In the genomic region with DNA sequence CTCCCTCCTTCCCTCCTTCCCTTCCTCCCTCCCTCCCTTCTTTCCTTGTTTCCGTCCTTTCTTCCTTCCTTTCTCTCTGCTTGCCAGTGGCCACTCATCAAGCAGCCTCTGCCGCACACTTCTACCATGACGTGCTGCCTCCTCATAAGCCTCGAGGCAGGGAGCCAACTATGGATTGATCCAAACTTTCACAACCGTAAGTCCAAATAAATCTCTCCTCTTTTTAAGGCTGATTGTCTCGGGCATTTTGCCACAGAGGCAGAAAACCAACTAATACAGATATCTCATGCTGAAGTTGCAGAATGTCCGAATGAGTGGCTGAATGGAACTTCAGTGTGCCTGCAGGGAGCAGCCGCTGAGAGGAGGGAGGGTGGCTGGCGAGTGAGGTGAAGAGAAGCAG, we compare ENCODE assay signal across 23 mouse cellular contexts.
DNase-seq lines count a peak whose midpoint lies in the region; ATAC-seq and TF ChIP-seq lines count a peak whose summit lies in the region.
"Had no signal": no experiment of that assay in that cellular context is flagged by ENCODE, and none has a peak within 500 bp of the region (broad histone marks: within the 10 kb centered on the region; RNA-seq: fewer than 3 reads in every experiment).

No protein-coding gene starts in this region.

- 24% methylated on average over 9 of the region's 9 CpGs for WGBS in liver, adult 2 months
- WGBS in liver, embryonic 12.5 days (ENCODE audit: insufficient replicate concordance), result 75% methylated on average over 9 of the region's 9 CpGs
- WGBS in midbrain, embryonic 11.5 days, result 92% methylated on average over 9 of the region's 9 CpGs
- WGBS in midbrain, postnatal 0 days, result 76% methylated on average over 9 of the region's 9 CpGs

- no peak for TF ChIP-seq POLR2A in liver, adult 2 months (IDR thresholded peaks at IDR 0.05; ENCODE audit: extremely low read depth, insufficient read depth, low read length)

- no peaks in the 10 kb centered on the region for H3K9me3 ChIP-seq in liver, embryonic 12.5 days (replicated peaks)
- no peaks in the 10 kb centered on the region for H3K9me3 ChIP-seq in midbrain, embryonic 11.5 days (ENCODE audit: control insufficient read depth, low read length)
- H3K9me3 ChIP-seq in midbrain, postnatal 0 days (ENCODE audit: low read length), result no peaks in the 10 kb centered on the region
- H3K9me3 ChIP-seq: forebrain, embryonic 10.5 days; forebrain, embryonic 13.5 days; hindbrain, embryonic 12.5 days; hindbrain, embryonic 15.5 days had no signal

- no peaks in the 10 kb centered on the region for H3K27me3 ChIP-seq in liver, adult 2 months (ENCODE audit: control insufficient read depth, insufficient read depth, low read length)
- H3K27me3 ChIP-seq in liver, embryonic 12.5 days (replicated peaks), result no peaks in the 10 kb centered on the region
- no peaks in the 10 kb centered on the region for H3K27me3 ChIP-seq in midbrain, embryonic 11.5 days (ENCODE audit: control insufficient read depth, insufficient read depth, low read length)
- H3K27me3 ChIP-seq in midbrain, postnatal 0 days (ENCODE audit: insufficient read depth, low read length), result no peaks in the 10 kb centered on the region
- H3K27me3 ChIP-seq: forebrain, embryonic 13.5 days; hindbrain, embryonic 12.5 days; hindbrain, embryonic 15.5 days; Patski had no signal

- no peak overlapping the region for H3K9ac ChIP-seq in liver, adult 2 months (ENCODE audit: low read depth, low read length)
- no peak overlapping the region for H3K9ac ChIP-seq in liver, embryonic 12.5 days
- H3K9ac ChIP-seq in midbrain, embryonic 11.5 days (ENCODE audit: low read length), result no peak overlapping the region
- no peak overlapping the region for H3K9ac ChIP-seq in midbrain, postnatal 0 days (replicated peaks; ENCODE audit: low read length, poor library complexity, severe bottlenecking)
- H3K9ac ChIP-seq: forebrain, embryonic 13.5 days; hindbrain, embryonic 12.5 days; hindbrain, embryonic 15.5 days had no signal

- ATAC-seq in liver, embryonic 12.5 days, result no peak
- ATAC-seq in midbrain, embryonic 11.5 days (ENCODE audit: low FRiP score), result no peak
- no peak for ATAC-seq in midbrain, postnatal 0 days (ENCODE audit: low FRiP score)
- ATAC-seq: forebrain, embryonic 13.5 days; forebrain, embryonic 16.5 days; Patski had no signal

- H3K36me3 ChIP-seq in liver, adult 2 months (ENCODE audit: control insufficient read depth, insufficient read depth, low read length), result no peaks in the 10 kb centered on the region
- no peaks in the 10 kb centered on the region for H3K36me3 ChIP-seq in liver, embryonic 12.5 days
- H3K36me3 ChIP-seq in midbrain, embryonic 11.5 days (ENCODE audit: control insufficient read depth, insufficient read depth, low read length), result no peaks in the 10 kb centered on the region
- no peaks in the 10 kb centered on the region for H3K36me3 ChIP-seq in midbrain, postnatal 0 days (ENCODE audit: insufficient read depth, low read length)
- H3K36me3 ChIP-seq: forebrain, embryonic 10.5 days; hindbrain, embryonic 12.5 days; hindbrain, embryonic 15.5 days had no signal

- no peaks in the 10 kb centered on the region for H3K79me2 ChIP-seq in liver, adult 2 months (ENCODE audit: control insufficient read depth, insufficient read depth, low read length)

- TF ChIP-seq CTCF in liver, adult 2 months (IDR thresholded peaks at IDR 0.05; ENCODE audit: low read depth, low read length), result no peak
- no peak for TF ChIP-seq CTCF in midbrain, postnatal 0 days (IDR thresholded peaks at IDR 0.05)

- DNase-seq in gastrocnemius, adult 18-20 months (ENCODE audit: low spot score), result peak; percentile 33
- no peak for DNase-seq in gastrocnemius, postnatal 25 days
- peak; percentile 94 for DNase-seq in liver, adult 2 months (ENCODE audit: extremely low read depth, low read depth, low spot score)
- peak; percentile 10 for DNase-seq in midbrain, embryonic 11.5 days (ENCODE audit: low spot score, missing footprints)
- DNase-seq in midbrain, postnatal 0 days (ENCODE audit: low spot score), result no peak
- peak; percentile 59 for DNase-seq in skeletal muscle tissue, adult 2 months (ENCODE audit: low read depth, low spot score)
- no peak for DNase-seq in adrenal gland, postnatal 14 days
- DNase-seq: adrenal gland, adult 2 months; adrenal gland, postnatal 25 days; cerebellum, adult 11-12 months; cerebellum, adult 8-10 months; cerebellum, postnatal 36 days; embryo, embryonic 11 days; gastrocnemius, adult 2 months; heart, adult 11 months had no signal

- no peak overlapping the region for H3K27ac ChIP-seq in liver, adult 2 months (replicated peaks; ENCODE audit: insufficient read depth, low read depth, low read length)
- H3K27ac ChIP-seq in liver, embryonic 12.5 days, result no peak overlapping the region
- no peak overlapping the region for H3K27ac ChIP-seq in midbrain, embryonic 11.5 days (ENCODE audit: low read depth, low read length)
- H3K27ac ChIP-seq in midbrain, postnatal 0 days (ENCODE audit: low read depth, low read length), result no peak overlapping the region
- H3K27ac ChIP-seq: forebrain, embryonic 10.5 days; forebrain, embryonic 13.5 days; gastrocnemius, adult 2 months; hindbrain, embryonic 12.5 days; hindbrain, embryonic 15.5 days had no signal

- H3K4me1 ChIP-seq in liver, adult 2 months (ENCODE audit: control insufficient read depth, insufficient read depth, low read length), result no peaks in the 10 kb centered on the region
- H3K4me1 ChIP-seq in liver, embryonic 12.5 days, result no peaks in the 10 kb centered on the region
- H3K4me1 ChIP-seq in midbrain, embryonic 11.5 days (ENCODE audit: control insufficient read depth, insufficient read depth, low read length), result no peaks in the 10 kb centered on the region
- no peaks in the 10 kb centered on the region for H3K4me1 ChIP-seq in midbrain, postnatal 0 days (ENCODE audit: insufficient read depth, low read length)
- H3K4me1 ChIP-seq: forebrain, embryonic 13.5 days; hindbrain, embryonic 15.5 days had no signal

- no peak overlapping the region for H3K4me3 ChIP-seq in liver, adult 2 months (ENCODE audit: insufficient read depth, low read depth, low read length)
- no peak overlapping the region for H3K4me3 ChIP-seq in liver, embryonic 12.5 days
- no peak overlapping the region for H3K4me3 ChIP-seq in midbrain, embryonic 11.5 days (ENCODE audit: low read depth, low read length)
- no peak overlapping the region for H3K4me3 ChIP-seq in midbrain, postnatal 0 days (ENCODE audit: low read depth, low read length)
- H3K4me3 ChIP-seq: forebrain, embryonic 10.5 days; forebrain, embryonic 13.5 days; gastrocnemius, adult 2 months; hindbrain, embryonic 12.5 days; hindbrain, embryonic 15.5 days had no signal

- no peak overlapping the region for H3K4me2 ChIP-seq in liver, embryonic 12.5 days
- H3K4me2 ChIP-seq in midbrain, embryonic 11.5 days, result no peak overlapping the region
- no peak overlapping the region for H3K4me2 ChIP-seq in midbrain, postnatal 0 days (ENCODE audit: low read depth, low read length, poor library complexity, severe bottlenecking)
- H3K4me2 ChIP-seq: forebrain, embryonic 13.5 days; heart, embryonic 11.5 days; hindbrain, embryonic 12.5 days; hindbrain, embryonic 15.5 days had no signal

Comparison
In these comparisons a context has a peak if more than half of its experiments do, and no peak if none do; other contexts are left out.
1. DNase-seq: peak in gastrocnemius, adult 18-20 months (single experiment), liver, adult 2 months (single experiment), midbrain, embryonic 11.5 days (single experiment) and skeletal muscle tissue, adult 2 months (single experiment); none in gastrocnemius, postnatal 25 days (single experiment), midbrain, postnatal 0 days (single experiment) and adrenal gland, postnatal 14 days (single experiment).